Mouse (Mus musculus) ovary, postnatal 14 days (tissue): ENCODE measurements at regions not wholly inside any gene's neighbourhood (a gene's known extent, or its start where the extent isn't known, plus 50 kb on each side); places are given as distances from the start of the nearest gene placed in this dataset.
A peak's percentile ranks its signal among the peaks of the same experiment; 100 is the strongest.
"Not testable (repeated sequence)": the region's sequence is repeated elsewhere in the genome, so short reads cannot be mapped to it uniquely, and the experiment has no call there.

ENCODE experiments used
- DNase-seq: peaks from one replicate; pipeline ENCODE4 v3.0.0; 2022; ENCODE audit warnings: low spot score

GRCm38 (mm10) chr6:3201507-3201906 lies 197.9 kb downstream of the Samd9l start:
- DNase-seq: not testable (repeated sequence)

GRCm38 (mm10) chr6:3201107-3201506 lies 198.3 kb downstream of the Samd9l start:
- DNase-seq: no peak

DNA sequence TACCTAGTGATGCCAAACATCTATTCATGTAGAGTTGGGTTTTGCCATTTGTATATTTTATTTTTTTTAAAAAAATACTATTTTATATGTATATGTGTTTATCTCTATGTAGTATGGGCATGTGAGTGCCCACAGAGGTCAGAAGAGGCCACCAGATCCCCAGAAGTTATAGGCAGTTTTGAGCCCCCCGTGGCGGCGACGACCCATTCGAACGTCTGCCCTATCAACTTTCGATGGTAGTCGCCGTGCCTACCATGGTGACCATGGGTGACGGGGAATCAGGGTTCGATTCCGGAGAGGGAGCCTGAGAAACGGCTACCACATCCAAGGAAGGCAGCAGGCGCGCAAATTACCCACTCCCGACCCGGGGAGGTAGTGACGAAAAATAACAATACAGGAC lies 198.8 kb downstream of the Samd9l start:
- DNase-seq: peak; percentile 71

DNA sequence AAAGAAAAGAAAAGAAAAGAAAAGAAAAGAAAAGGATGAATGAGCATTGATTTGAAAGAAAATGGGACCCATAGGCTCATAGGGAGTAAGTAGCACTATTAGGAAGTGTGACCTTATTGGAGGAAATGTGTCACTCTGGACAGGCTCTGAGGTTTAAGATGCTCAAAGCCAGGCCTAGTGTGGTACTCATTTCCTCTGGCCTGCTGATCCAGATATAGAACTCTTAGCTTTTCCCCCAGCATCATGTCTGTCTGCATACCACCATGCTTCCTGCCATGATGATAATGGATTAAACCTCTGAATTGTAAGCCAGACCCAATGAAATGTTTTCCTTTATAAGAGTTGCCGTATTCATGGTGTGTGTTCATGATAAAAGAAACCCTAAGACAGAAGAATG lies 206.9 kb downstream of the Samd9l start:
- DNase-seq: not testable (repeated sequence)

DNA sequence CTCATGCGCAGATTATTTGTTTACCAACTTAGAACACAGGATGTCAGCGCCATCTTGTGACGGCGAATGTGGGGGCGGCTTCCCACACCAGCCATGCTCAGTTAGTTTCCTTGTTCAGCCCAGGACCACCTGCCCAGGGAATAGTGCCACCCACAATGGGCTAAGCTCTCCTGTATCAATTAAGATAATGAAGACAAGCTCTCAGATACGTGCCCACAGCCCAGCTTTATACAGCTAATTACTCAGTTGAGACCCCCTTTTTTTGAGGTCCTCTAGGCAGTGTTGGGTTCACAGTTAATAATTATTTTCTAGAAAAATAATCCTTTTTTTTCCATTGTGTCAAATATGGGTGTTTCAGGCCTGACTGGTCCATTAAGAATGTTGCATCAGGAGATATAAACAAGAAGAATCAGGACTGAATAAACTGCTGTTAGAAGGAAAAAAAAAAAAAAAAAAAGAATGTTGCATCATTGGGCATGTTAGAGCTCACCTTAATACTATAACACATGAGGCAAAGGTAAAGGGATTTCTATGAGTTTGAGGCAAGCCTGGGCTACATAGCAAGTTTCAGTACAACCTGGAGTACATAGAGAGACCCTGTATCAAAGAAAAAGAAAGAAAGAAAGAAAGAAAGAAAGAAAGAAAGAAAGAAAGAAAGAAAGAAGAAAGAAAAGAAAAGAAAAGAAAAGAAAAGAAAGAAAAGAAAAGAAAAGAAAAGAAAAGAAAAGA lies 207.5 kb downstream of the Samd9l start:
- DNase-seq: not testable (repeated sequence)

DNA sequence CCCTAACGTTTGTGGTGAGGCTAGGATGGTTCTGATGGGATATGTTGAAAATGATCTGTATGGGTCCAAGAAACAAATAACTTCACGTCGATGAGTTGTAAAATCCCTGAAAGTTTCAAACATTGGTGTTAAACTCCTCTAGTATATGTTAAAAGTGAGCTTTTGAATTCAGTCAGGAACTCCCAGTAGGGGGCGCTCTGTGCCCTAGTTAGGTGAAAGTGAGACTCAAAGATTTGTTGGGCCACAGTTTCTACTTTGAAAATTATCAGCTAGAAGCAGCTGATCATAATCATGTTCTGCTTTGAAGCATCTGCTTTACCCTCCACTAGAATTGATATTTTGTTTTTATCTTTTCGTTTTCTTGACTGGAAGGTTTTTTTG lies 215.6 kb downstream of the Samd9l start:
- peak; percentile 56 for DNase-seq

GRCm38 (mm10) chr6:3182889-3183818 lies 216.2 kb downstream of the Samd9l start:
- DNase-seq: peak; percentile 39

- DNase-seq: not testable (repeated sequence)
Measured at GRCm38 (mm10) chr6:3182424-3182841, 216.9 kb downstream of the Samd9l start.

DNA sequence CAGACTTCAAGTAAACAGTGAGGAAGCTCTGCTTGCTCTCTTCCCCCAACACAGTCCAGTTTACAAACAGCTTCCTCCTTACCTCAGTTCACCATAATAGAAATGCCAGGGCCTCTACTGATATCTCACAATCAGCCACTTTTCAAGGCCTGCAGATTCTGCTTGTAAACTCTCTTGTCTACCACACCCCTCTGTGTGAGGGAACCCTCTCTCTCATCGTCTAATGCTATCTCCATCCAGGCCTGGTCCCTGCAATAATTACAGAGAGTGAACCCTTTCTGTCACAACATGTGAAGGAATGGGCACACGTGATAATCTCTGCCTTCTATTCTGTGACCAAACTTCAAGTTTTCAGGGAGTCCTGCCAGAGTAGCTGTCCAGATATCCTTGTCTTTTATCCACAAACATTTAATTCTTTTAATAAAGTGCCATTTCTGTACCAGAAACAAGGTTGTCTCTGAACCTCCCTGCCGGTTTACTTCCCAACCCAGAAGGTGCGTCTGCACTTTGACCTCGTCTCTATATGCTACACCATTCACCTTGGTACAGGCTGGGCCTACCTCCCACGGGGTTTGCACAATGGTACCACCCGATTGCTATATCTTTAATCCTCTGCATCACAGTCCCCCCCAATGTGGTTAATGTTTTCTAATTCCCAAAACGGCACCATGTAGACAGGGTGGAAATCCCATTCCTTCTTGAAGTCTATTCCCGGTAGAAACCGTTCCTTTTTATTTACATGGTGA lies 219.6 kb downstream of the Samd9l start:
- not testable (repeated sequence) for DNase-seq

DNA sequence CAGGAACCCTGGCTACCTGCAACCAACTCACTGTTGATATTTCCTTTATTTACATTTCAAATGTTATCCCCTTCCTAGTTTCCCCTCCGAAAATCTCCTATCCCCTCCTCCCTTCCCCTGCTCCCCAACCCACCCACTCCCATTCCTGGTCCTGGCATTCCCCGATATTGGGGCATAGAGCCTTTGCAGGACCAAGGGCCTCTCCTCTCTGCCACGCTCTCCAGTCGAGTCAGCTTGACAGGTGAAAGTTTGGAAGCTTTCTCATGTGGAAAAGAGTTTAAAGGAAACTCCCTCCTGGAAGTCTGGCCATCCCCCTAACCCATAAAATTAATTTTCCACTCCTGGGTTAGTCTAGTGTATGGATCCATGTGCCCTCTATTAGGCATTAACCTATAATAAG lies 229.9 kb downstream of the Samd9l start:
- DNase-seq: not testable (repeated sequence)

DNA sequence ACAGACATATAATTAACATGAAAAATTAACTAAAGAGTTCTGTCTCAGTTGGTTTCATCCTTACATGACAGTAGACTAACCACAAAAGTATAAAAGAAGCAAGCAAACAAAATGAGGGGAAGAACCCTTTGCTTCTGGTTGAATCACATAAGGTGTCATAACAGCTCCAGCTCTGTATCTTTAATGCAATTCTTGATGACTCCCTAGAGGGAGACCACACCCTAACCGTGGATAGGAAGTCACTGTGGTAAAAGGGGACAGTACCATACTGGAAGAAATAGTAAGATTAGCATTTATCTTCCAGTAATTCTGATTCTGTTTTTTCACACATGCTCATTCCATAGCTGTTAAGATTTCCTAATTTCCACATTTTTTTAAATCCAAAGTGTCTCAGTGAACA lies 233.2 kb downstream of the Samd9l start:
- not testable (repeated sequence) for DNase-seq

DNA sequence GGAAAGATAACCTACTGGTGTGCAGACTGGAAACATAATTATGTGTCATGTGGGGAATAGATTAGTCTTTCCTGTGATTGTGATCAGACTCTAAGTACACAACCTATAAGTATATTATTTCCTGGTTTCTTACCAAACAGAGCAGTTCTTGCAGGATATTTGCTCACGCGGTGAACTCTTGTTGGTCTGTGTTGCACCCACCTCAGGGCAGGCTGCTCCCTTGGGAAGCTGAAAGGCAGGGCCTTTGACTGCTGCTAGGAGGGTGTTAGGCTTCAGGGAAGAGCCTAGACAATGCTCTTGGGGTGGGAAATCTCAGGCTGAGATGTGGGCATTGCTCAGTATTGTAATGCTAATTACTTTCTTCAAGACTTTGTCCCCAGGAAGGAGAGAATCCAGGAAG lies 247.5 kb downstream of the Samd9l start:
- DNase-seq: not testable (repeated sequence)

DNA sequence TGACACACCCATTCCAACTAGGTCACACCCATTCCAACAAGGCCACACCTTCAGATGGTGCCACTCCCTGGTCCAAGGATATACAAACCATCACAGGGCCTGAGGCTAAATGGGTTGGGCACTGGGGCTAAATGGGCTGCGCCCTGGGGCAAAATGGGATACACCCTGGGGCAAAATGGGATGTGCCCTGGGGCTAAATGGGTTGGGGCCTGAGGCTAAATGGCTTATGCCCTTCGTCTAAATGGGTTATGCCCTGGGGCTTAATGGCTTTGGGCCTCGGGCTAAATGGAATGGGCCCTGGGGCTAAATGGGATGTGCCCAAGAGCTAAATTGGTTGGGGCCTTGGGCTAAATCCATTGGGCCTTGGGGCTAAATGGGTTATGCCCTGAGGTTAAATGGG lies 261.5 kb downstream of the Samd9l start:
- DNase-seq: not testable (repeated sequence)

GRCm38 (mm10) chr6:3133763-3134162 lies 265.6 kb downstream of the Samd9l start:
- DNase-seq: not testable (repeated sequence)

DNA sequence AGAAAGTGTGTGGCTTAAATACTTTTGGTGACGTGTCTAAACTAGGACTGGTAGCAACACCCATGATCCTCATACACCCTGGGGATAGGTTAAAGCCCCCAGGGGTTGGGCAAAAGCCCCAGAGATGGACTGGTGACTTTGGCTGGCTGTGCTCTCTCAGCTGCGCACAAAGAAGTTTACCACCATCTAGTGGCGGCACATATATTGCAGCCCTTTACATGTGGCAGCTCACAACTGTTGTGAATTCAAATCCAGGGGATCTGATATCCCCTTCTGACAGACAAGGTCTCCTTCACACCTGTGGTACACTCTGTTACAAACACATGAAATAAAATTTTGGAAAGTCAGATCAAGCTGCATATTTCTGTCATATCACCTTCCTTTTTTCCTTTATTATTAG lies 283.1 kb downstream of the Samd9l start:
- not testable (repeated sequence) for DNase-seq
